19 mouse cellular contexts compared by ENCODE assay signal in genomic region chr3:65598071-65598830, GRCm38 (mm10).
DNase-seq lines count a peak whose midpoint lies in the region; ATAC-seq lines count a peak whose summit lies in the region.
"Had no signal": no experiment of that assay in that cellular context is flagged by ENCODE, and none has a peak within 500 bp of the region (broad histone marks: within the 10 kb centered on the region; RNA-seq: fewer than 3 reads in every experiment).

No protein-coding gene starts in this region.

- ATAC-seq in forebrain, embryonic 12.5 days (ENCODE audit: low FRiP score) = peak; percentile 39; the same call in 1 of the 2 replicates
- ATAC-seq: intestine, embryonic 15.5 days; liver, embryonic 12.5 days; midbrain, embryonic 15.5 days had no signal

- no peaks in the 10 kb centered on the region for H3K9me3 ChIP-seq in forebrain, embryonic 12.5 days
- H3K9me3 ChIP-seq: intestine, embryonic 15.5 days; limb, embryonic 10.5 days; liver, embryonic 12.5 days; midbrain, embryonic 15.5 days had no signal

- H3K4me3 ChIP-seq in forebrain, embryonic 12.5 days (replicated peaks) = no peak overlapping the region
- H3K4me3 ChIP-seq: intestine, embryonic 15.5 days; limb, embryonic 10.5 days; liver, embryonic 12.5 days; midbrain, embryonic 15.5 days had no signal

- 0 out of 2 replicates have a peak, but pooled peaks cover 6% of the 10 kb centered on the region for H3K27me3 ChIP-seq in forebrain, embryonic 12.5 days
- H3K27me3 ChIP-seq: intestine, embryonic 15.5 days; liver, embryonic 12.5 days; midbrain, embryonic 15.5 days had no signal

- H3K27ac ChIP-seq in forebrain, embryonic 12.5 days = no peak overlapping the region
- H3K27ac ChIP-seq: hindbrain, embryonic 14.5 days; intestine, embryonic 15.5 days; limb, embryonic 10.5 days; liver, embryonic 12.5 days; midbrain, embryonic 15.5 days had no signal

- peaks cover 8% of the 10 kb centered on the region for H3K4me1 ChIP-seq in forebrain, embryonic 12.5 days
- H3K4me1 ChIP-seq: intestine, embryonic 15.5 days; midbrain, embryonic 15.5 days had no signal

- H3K4me2 ChIP-seq in forebrain, embryonic 12.5 days = no peak overlapping the region
- H3K4me2 ChIP-seq: heart, embryonic 11.5 days; hindbrain, embryonic 14.5 days; intestine, embryonic 15.5 days; liver, embryonic 12.5 days; lung, embryonic 14.5 days; midbrain, embryonic 15.5 days had no signal

- peak; percentile 23 for DNase-seq in kidney, adult 11 months
- DNase-seq in kidney, adult 18-20 months = no peak
- DNase-seq in thymus, postnatal 25 days = peak; percentile 6
- DNase-seq in thymus, postnatal 36 days = no peak
- DNase-seq in left cerebral cortex, adult 18-20 months (ENCODE audit: low spot score in 2 of 2) = no peak
- no peak for DNase-seq in left cerebral cortex, postnatal 10 days (ENCODE audit: extremely low spot score in 1 of 2, low spot score in 2 of 2)
- no peak for DNase-seq in liver
- DNase-seq: cerebellum, adult 2 months; gastrocnemius, postnatal 36 days; heart, postnatal 14 days; lung, embryonic 14.5 days; right cerebral cortex, adult 18-20 months had no signal

- no peak overlapping the region for H3K9ac ChIP-seq in forebrain, embryonic 12.5 days
- H3K9ac ChIP-seq: hindbrain, embryonic 14.5 days; intestine, embryonic 15.5 days; liver, embryonic 12.5 days; lung, embryonic 14.5 days; midbrain, embryonic 15.5 days had no signal

- WGBS in forebrain, embryonic 12.5 days = 42% methylated on average over 7 of the region's 7 CpGs

- no peaks in the 10 kb centered on the region for H3K36me3 ChIP-seq in forebrain, embryonic 12.5 days (replicated peaks)
- H3K36me3 ChIP-seq: intestine, embryonic 15.5 days; limb, embryonic 10.5 days; liver, embryonic 12.5 days; midbrain, embryonic 15.5 days had no signal

- intact Hi-C loops in left cerebral cortex, postnatal 10 days (cut with DNase I) = no loop called here

Comparison
In these comparisons a context has a peak if more than half of its experiments do, and no peak if none do; other contexts are left out.
1. DNase-seq: peak in kidney, adult 11 months (single experiment) and thymus, postnatal 25 days (single experiment); none in kidney, adult 18-20 months (single experiment), thymus, postnatal 36 days (0 of 2), left cerebral cortex, adult 18-20 months (0 of 2), left cerebral cortex, postnatal 10 days (0 of 2) and liver (single experiment).